Mouse (Mus musculus): ENCODE measurements around the gene Zfp955a.
"Not testable (repeated sequence)": the region's sequence is repeated elsewhere in the genome, so short reads cannot be mapped to it uniquely, and the experiment has no call there.

The Zfp955a gene

DNA sequence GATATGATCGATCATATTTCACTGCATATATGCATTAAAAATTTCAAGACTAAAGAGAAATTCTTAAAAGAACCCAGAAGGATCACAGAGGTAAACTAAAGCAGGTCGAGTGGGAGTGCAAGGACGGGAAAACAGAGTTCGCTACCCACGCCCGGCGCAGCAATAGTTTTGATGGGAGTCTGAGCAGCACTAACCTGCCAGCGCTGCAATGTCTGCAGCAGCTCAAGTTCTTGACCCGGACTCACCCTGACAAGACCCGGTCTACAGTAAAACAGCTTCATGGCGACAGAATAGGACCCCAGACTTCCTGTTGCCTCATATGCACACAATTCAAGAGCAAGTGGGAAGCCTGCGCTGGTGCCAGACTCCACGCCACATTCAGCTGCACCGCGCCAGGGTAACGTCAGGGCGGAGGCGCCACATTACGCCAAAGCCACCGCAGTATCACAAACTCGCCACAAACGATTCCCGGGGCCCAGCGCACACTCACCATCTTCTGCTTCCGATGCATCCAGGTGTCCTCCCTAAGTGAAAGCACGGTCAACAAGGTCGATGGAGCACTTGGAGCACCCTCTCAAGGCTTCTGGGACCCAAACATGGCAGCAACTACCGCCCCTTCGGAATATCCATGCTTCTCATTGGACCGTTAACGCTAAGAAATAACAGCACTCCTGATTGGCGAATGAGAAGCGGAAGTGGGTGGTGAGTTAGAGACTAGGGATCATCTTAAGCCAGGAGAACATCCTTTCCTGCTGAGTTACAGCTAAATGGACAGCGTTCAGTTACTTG, at the start of gene Zfp955a:
Zfp955a (minus strand) TSS at position 616 of the 789 bp plus-strand sequence.
- not testable (repeated sequence) for DNase-seq (ENCODE audit: low spot score)

DNA sequence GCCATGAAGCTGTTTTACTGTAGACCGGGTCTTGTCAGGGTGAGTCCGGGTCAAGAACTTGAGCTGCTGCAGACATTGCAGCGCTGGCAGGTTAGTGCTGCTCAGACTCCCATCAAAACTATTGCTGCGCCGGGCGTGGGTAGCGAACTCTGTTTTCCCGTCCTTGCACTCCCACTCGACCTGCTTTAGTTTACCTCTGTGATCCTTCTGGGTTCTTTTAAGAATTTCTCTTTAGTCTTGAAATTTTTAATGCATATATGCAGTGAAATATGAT, 34.9 kb upstream of the Zfp955a start:
- DNase-seq (ENCODE audit: low spot score), result not testable (repeated sequence)

DNA sequence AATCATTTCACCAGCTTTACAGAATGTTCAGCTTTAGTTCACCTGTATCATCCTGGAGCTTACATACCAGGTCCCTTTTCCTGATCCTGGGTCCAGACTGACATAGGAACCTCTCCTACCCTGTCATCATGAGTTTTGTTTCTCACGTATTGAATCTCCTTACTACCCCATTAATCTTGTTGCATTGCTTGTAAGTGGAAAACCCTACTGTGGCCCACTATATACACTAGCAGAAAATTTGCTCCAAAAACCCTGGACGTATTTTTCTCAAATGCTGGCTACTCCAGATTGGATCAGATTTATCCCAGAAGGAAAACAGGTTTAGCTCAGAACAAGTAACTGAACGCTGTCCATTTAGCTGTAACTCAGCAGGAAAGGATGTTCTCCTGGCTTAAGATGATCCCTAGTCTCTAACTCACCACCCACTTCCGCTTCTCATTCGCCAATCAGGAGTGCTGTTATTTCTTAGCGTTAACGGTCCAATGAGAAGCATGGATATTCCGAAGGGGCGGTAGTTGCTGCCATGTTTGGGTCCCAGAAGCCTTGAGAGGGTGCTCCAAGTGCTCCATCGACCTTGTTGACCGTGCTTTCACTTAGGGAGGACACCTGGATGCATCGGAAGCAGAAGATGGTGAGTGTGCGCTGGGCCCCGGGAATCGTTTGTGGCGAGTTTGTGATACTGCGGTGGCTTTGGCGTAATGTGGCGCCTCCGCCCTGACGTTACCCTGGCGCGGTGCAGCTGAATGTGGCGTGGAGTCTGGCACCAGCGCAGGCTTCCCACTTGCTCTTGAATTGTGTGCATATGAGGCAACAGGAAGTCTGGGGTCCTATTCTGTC, 34.3 kb upstream of the Zfp955a start, which contains the start of gene Zfp955b:
Zfp955b (plus strand) TSS at position 506 of the 837 bp plus-strand sequence.
- not testable (repeated sequence) for DNase-seq (ENCODE audit: low spot score)

DNA sequence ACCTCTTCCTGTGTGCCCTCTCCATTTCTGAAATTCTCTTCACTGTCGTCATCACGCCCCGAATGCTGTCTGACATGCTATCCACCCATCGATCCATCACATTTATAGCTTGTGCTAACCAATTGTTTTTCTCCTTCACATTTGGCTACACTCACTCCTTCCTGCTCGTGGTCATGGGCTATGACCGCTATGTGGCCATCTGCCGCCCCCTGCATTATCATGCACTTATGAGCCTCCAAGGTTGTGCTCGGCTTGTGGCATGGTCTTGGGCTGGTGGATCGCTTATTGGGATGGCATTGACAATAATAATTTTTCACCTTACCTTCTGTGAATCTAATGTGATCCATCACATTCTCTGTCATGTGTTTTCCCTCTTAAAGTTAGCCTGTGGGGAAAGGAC, 14.0 kb upstream of the Zfp955a start:
- no peak for DNase-seq (ENCODE audit: low spot score)

DNA sequence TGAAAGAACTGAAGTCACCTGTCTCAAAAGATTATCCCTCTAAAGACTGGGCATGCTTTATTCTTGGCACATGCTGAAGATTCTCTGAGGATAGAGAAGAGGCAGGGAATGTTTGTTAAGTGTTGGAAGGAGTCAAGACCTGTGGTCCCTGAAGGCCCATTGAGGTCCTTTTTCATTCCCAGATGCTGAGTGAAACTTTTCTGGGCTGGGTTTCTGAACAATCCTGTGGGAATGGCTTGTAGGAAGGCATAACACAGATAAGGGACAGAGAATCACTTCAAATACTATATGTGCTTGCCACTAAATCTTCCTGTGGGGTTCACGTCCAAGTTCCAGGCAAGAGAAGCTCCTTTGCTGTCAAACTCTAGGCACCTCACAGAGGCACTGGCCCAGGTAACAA, 9.4 kb upstream of the Zfp955a start, which contains the start of gene Olfr63:
Olfr63 (plus strand) TSS at position 301 of the 400 bp plus-strand sequence.
- no peak for DNase-seq (ENCODE audit: low spot score)

DNA sequence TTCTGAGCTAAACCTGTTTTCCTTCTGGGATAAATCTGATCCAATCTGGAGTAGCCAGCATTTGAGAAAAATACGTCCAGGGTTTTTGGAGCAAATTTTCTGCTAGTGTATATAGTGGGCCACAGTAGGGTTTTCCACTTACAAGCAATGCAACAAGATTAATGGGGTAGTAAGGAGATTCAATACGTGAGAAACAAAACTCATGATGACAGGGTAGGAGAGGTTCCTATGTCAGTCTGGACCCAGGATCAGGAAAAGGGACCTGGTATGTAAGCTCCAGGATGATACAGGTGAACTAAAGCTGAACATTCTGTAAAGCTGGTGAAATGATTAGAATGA, 343 bp upstream of the Zfp955a start:
- not testable (repeated sequence) for DNase-seq (ENCODE audit: low spot score)

DNA sequence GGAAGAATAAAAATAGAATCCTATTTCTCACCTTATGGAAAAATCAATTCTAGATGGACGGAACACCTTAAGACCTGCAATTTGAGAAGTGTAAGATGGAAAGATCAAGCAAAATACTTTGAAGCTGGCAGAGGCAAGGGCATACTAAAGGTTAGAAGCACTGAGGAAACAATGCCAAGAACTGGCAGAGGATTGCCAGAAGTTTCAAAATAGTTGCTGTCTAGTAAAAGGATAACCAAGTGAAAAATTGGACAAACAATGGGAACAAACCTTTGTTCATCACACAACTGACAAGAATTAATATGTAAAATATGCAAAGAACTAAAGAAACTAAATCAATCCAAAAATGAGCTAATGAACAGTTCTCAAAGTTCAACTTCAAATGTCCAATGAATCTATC, 18.3 kb downstream of the Zfp955a start:
- DNase-seq (ENCODE audit: low spot score), result not testable (repeated sequence)

DNA sequence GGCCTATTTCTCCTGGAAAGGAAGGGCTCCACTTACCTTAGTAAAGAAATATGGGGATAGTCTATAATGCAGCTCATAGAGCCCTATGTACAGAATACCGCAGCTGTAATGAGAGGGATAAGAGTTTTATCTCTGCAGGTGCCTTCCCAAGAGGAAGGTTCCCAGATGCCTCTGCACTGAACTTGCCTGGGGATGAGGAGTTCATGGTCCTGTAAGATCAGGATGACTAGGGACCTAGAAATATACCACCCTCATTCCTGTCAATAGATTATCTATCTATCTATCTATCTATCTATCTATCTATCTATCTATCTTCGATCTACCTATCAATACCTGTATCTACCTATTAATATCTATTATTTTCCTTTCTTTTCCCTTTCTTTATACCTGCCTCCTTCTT, 33.4 kb downstream of the Zfp955a start, which contains the start of gene Olfr1564:
Olfr1564 (minus strand) TSS at position 101 of the 400 bp plus-strand sequence.
- no peak for DNase-seq (ENCODE audit: low spot score)

DNA sequence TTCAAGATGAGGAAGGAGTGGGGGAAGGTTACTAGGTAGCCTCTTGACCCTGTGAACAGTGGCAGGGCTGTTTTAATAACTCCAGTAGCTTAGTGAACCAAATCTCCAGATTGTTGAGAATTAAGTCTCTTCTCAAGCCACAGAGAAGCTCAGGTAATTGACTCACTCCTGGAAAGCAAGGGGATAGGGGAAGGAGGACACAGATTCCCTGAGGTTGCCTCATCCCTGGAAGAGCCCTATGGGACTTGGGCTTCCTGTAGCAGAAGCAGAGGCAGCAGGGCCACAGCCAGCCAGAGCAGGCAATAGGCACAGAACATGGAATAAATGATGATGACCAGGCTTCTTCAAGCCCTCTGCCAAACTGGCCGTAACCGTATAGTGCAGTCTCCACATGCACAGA, 63.9 kb downstream of the Zfp955a start, which contains the start of gene Olfr239:
Olfr239 (plus strand) TSS at position 301 of the 400 bp plus-strand sequence.
- not testable (repeated sequence) for DNase-seq (ENCODE audit: low spot score)

Data from embryo, embryonic 10.5 days (tissue).